Mouse (Mus musculus): ENCODE measurements around the gene Ube2o.

GRCm38 (mm10) chr11:116621258-116621704, 40.0 kb upstream of the Ube2o start:
- TF ChIP-seq CTCF (IDR thresholded peaks at IDR 0.05; ENCODE audit: extremely low read depth, insufficient read depth, insufficient read length, insufficient replicate concordance) (no peak), POLR2A (IDR thresholded peaks at IDR 0.05; ENCODE audit: low read depth, low read length) (no peak)

Data from spleen, adult 2 months (tissue).